In genomic region chr16:24339320-24340265, GRCm38 (mm10) we compare ENCODE assay signal across 11 mouse cellular contexts. TPM values are rescaled to one million over a fixed set of nuclear protein-coding genes. Genes with fewer than 3 reads are reported as not detected.
A peak's percentile ranks its signal among the peaks of the same experiment; 100 is the strongest.
DNase-seq lines count a peak whose midpoint lies in the region; ATAC-seq and TF ChIP-seq lines count a peak whose summit lies in the region.
"Had no signal": no experiment of that assay in that cellular context is flagged by ENCODE, and none has a peak within 500 bp of the region (broad histone marks: within the 10 kb centered on the region; RNA-seq: fewer than 3 reads in every experiment).

No protein-coding gene starts in this region.

- ATAC-seq in frontal cortex, adult (ENCODE audit: low TSS enrichment), result peak; percentile 57; the same call in 1 of the 2 replicates
- peak; percentile 89 for ATAC-seq in lung, embryonic 15.5 days (ENCODE audit: borderline replicate concordance, extremely low read depth, low FRiP score, low TSS enrichment)
- peak; percentile 51; the same call in 1 of the 2 replicates for ATAC-seq in stomach, postnatal 0 days (ENCODE audit: low FRiP score, low TSS enrichment)

- H3K4me2 ChIP-seq in lung, embryonic 15.5 days, result no peak overlapping the region
- H3K4me2 ChIP-seq in stomach, postnatal 0 days (replicated peaks; ENCODE audit: low read depth), result no peak overlapping the region

- H3K27ac ChIP-seq in lung, embryonic 15.5 days, result peak overlapping the region; percentile 63
- peak overlapping the region; percentile 24; the same call in 1 of the 2 replicates for H3K27ac ChIP-seq in stomach, postnatal 0 days (replicated peaks)
- H3K27ac ChIP-seq: midbrain, embryonic 10.5 days had no signal

- no peak overlapping the region for H3K9ac ChIP-seq in lung, embryonic 15.5 days
- no peak overlapping the region for H3K9ac ChIP-seq in stomach, postnatal 0 days (ENCODE audit: low read length)

- H3K4me1 ChIP-seq in lung, embryonic 15.5 days, result peaks cover 5% of the 10 kb centered on the region; the same call in 1 of the 2 replicates
- H3K4me1 ChIP-seq in stomach, postnatal 0 days (replicated peaks; ENCODE audit: control insufficient read depth, insufficient read depth), result no peaks in the 10 kb centered on the region

- no peaks in the 10 kb centered on the region for H3K36me3 ChIP-seq in lung, embryonic 15.5 days
- no peaks in the 10 kb centered on the region for H3K36me3 ChIP-seq in stomach, postnatal 0 days (ENCODE audit: control insufficient read depth, insufficient read depth, low read length)
- H3K36me3 ChIP-seq: midbrain, embryonic 10.5 days had no signal

- WGBS in lung, embryonic 15.5 days, result 36% methylated on average over 10 of the region's 10 CpGs
- 38% methylated on average over 10 of the region's 10 CpGs for WGBS in stomach, postnatal 0 days

- no peaks in the 10 kb centered on the region for H3K9me3 ChIP-seq in lung, embryonic 15.5 days
- no peaks in the 10 kb centered on the region for H3K9me3 ChIP-seq in stomach, postnatal 0 days (ENCODE audit: control insufficient read depth, low read length)
- H3K9me3 ChIP-seq: midbrain, embryonic 10.5 days had no signal

- TF ChIP-seq EP300 in stomach, postnatal 0 days (optimal IDR thresholded peaks at IDR 0.05), result no peak

- DNase-seq in frontal cortex, postnatal 25 days (ENCODE audit: low spot score in 2 of 2), result no peak
- DNase-seq in embryo, embryonic 10.5 days (ENCODE audit: low spot score), result peak; percentile 68
- no peak for DNase-seq in stomach, postnatal 0 days (ENCODE audit: low spot score)
- no peak for DNase-seq in cerebellum, adult 9-11 months
- no peak for DNase-seq in adrenal gland, postnatal 25 days
- DNase-seq in c-Kit-positive CD71-positive TER-119-positive erythroid progenitor cells, embryonic 14.5 days (ENCODE audit: low spot score), result no peak
- DNase-seq: kidney, adult 2 months; right cerebral cortex, postnatal 14 days had no signal

- no peak overlapping the region for H3K4me3 ChIP-seq in lung, embryonic 15.5 days
- H3K4me3 ChIP-seq in stomach, postnatal 0 days (ENCODE audit: low read depth, low read length), result no peak overlapping the region
- H3K4me3 ChIP-seq: midbrain, embryonic 10.5 days had no signal

- no peaks in the 10 kb centered on the region for H3K27me3 ChIP-seq in lung, embryonic 15.5 days
- no peaks in the 10 kb centered on the region for H3K27me3 ChIP-seq in stomach, postnatal 0 days (ENCODE audit: control insufficient read depth, insufficient read depth, low read length)

- no peak for TF ChIP-seq CTCF in stomach, postnatal 0 days (IDR thresholded peaks at IDR 0.05; ENCODE audit: low read depth)

RNA-seq across cellular contexts. Expression of gene Lpp, which starts 53.7 kb away (rescaled TPM):
- 61.5 and 65.4 TPM in 2 replicates for polyA plus RNA-seq in lung, embryonic 15.5 days (2015; fragmentation: Nextera tagmentation; extraction: Ambion mirVana)
- 49.8 and 51.3 TPM in 2 replicates for polyA plus RNA-seq in stomach, postnatal 0 days (2015; fragmentation: Nextera tagmentation; extraction: Ambion mirVana)
- 81.9 and 103 TPM in 2 replicates for total RNA-seq in adrenal gland, postnatal 25 days (2021)
